Mouse (Mus musculus) neural tube, embryonic 13.5 days (tissue): ENCODE measurements at regions not wholly inside any gene's neighbourhood (a gene's known extent, or its start where the extent isn't known, plus 50 kb on each side); places are given as distances from the start of the nearest gene placed in this dataset.

Source experiments
- ATAC-seq: fragments of 200-750 bp; cut with Nextera tagmentation; 2 replicates; pipeline ENCODE4 v1.8.0; 2017; ENCODE audit warnings: low read depth, mild to moderate bottlenecking, moderate TSS enrichment, moderate library complexity
- H3K27ac ChIP-seq: fragments of 300-500 bp; sonication (generic); replicated peaks from 2 replicates; pipeline ENCODE4 v1.5.1; 2015; ENCODE audit warnings: moderate library complexity, mild to moderate bottlenecking, inconsistent platforms
- H3K27me3 ChIP-seq: fragments of 300-500 bp; sonication (generic); 2 replicates; pipeline ENCODE4 v1.6.1; 2015; ENCODE audit warnings: mild to moderate bottlenecking, inconsistent platforms
- H3K36me3 ChIP-seq: fragments of 300-500 bp; sonication (generic); 2 replicates; pipeline ENCODE4 v1.6.1; 2015; ENCODE audit warnings: mild to moderate bottlenecking, inconsistent platforms
- H3K4me1 ChIP-seq: fragments of 300-500 bp; sonication (generic); replicated peaks from 2 replicates; pipeline ENCODE4 v1.6.1; 2015; ENCODE audit warnings: inconsistent platforms
- H3K4me2 ChIP-seq: fragments of 300-500 bp; sonication (generic); 2 replicates; pipeline ENCODE4 v1.6.1; 2015; ENCODE audit warnings: inconsistent platforms, mild to moderate bottlenecking, moderate library complexity
- H3K4me3 ChIP-seq: fragments of 300-500 bp; sonication (generic); 2 replicates; pipeline ENCODE4 v1.5.1; 2015; ENCODE audit warnings: mild to moderate bottlenecking, inconsistent platforms
- H3K9ac ChIP-seq: fragments of 300-500 bp; sonication (generic); 2 replicates; pipeline ENCODE4 v1.6.1; 2015; ENCODE audit warnings: moderate library complexity, mild to moderate bottlenecking, inconsistent platforms
- H3K9me3 ChIP-seq: fragments of 300-500 bp; sonication (generic); 2 replicates; pipeline ENCODE4 v1.6.1; 2016; ENCODE audit warnings: inconsistent platforms
- WGBS: fragments of 180-500 bp; shearing (Covaris S2); methylation state at CpG from one replicate; pipeline ENCODE4 v1.1.7; 2015; 5-methylcytosine and 5-hydroxymethylcytosine counted together

GRCm38 (mm10) chr9:32923925-32924324 lies 287.9 kb downstream of the Ets1 start:
- Histone ChIP-seq H3K9me3 (no peaks in the 10 kb centered on the region), H3K27ac (no peak overlapping the region), H3K36me3 (no peaks in the 10 kb centered on the region), H3K4me1 (no peaks in the 10 kb centered on the region), H3K27me3 (no peaks in the 10 kb centered on the region), H3K4me3 (no peak overlapping the region), H3K4me2 (no peak overlapping the region), H3K9ac (no peak overlapping the region)
- ATAC-seq, result no peak

GRCm38 (mm10) chr9:32924333-32924886 lies 288.4 kb downstream of the Ets1 start:
- no peak overlapping the region for H3K4me3 ChIP-seq
- no peak for ATAC-seq
- H3K9me3 ChIP-seq, result no peaks in the 10 kb centered on the region
- H3K4me2 ChIP-seq, result no peak overlapping the region
- 95% methylated on average over 7 of the region's 7 CpGs for WGBS
- H3K4me1 ChIP-seq, result no peaks in the 10 kb centered on the region
- no peaks in the 10 kb centered on the region for H3K27me3 ChIP-seq
- no peak overlapping the region for H3K27ac ChIP-seq
- H3K9ac ChIP-seq, result no peak overlapping the region
- no peaks in the 10 kb centered on the region for H3K36me3 ChIP-seq

- 88% methylated on average over 6 of the region's 6 CpGs for WGBS
- ATAC-seq, result no peak
Measured at GRCm38 (mm10) chr9:32925036-32925435, 289.0 kb downstream of the Ets1 start.

GRCm38 (mm10) chr9:32925720-32926595 lies 289.9 kb downstream of the Ets1 start:
- no peak overlapping the region for H3K4me3 ChIP-seq
- no peak overlapping the region for H3K9ac ChIP-seq
- no peak overlapping the region for H3K27ac ChIP-seq
- H3K4me1 ChIP-seq, result no peaks in the 10 kb centered on the region
- no peaks in the 10 kb centered on the region for H3K27me3 ChIP-seq
- ATAC-seq, result no peak
- H3K9me3 ChIP-seq, result no peaks in the 10 kb centered on the region
- no peak overlapping the region for H3K4me2 ChIP-seq
- WGBS, result 84% methylated on average over 12 of the region's 12 CpGs
- no peaks in the 10 kb centered on the region for H3K36me3 ChIP-seq

More at GRCm38 (mm10) chr9:32925036-32925435, 289.0 kb downstream of the Ets1 start:
- Histone ChIP-seq H3K27ac (no peak overlapping the region), H3K4me1 (no peaks in the 10 kb centered on the region), H3K36me3 (no peaks in the 10 kb centered on the region), H3K4me3 (no peak overlapping the region), H3K4me2 (no peak overlapping the region), H3K9ac (no peak overlapping the region), H3K9me3 (no peaks in the 10 kb centered on the region), H3K27me3 (no peaks in the 10 kb centered on the region)

- no peak for ATAC-seq
- no peak overlapping the region for H3K9ac ChIP-seq
- 97% methylated on average over 1 of the region's 1 CpGs for WGBS
- no peak overlapping the region for H3K27ac ChIP-seq
- H3K4me1 ChIP-seq, result no peaks in the 10 kb centered on the region
- H3K27me3 ChIP-seq, result no peaks in the 10 kb centered on the region
- no peaks in the 10 kb centered on the region for H3K36me3 ChIP-seq
- H3K4me2 ChIP-seq, result no peak overlapping the region
- no peak overlapping the region for H3K4me3 ChIP-seq
- H3K9me3 ChIP-seq, result no peaks in the 10 kb centered on the region
Measured at GRCm38 (mm10) chr9:32927656-32928055, 291.6 kb downstream of the Ets1 start.

GRCm38 (mm10) chr9:32928289-32929000 lies 292.4 kb downstream of the Ets1 start:
- Histone ChIP-seq H3K27ac (no peak overlapping the region), H3K9me3 (no peaks in the 10 kb centered on the region), H3K36me3 (no peaks in the 10 kb centered on the region), H3K4me1 (no peaks in the 10 kb centered on the region), H3K4me3 (no peak overlapping the region), H3K9ac (no peak overlapping the region), H3K4me2 (no peak overlapping the region), H3K27me3 (no peaks in the 10 kb centered on the region)
- 91% methylated on average over 8 of the region's 8 CpGs for WGBS
- ATAC-seq, result no peak

- H3K4me1 ChIP-seq, result no peaks in the 10 kb centered on the region
- no peaks in the 10 kb centered on the region for H3K27me3 ChIP-seq
- no peak overlapping the region for H3K27ac ChIP-seq
- no peak overlapping the region for H3K9ac ChIP-seq
- no peaks in the 10 kb centered on the region for H3K9me3 ChIP-seq
- ATAC-seq, result no peak
- 97% methylated on average over 1 of the region's 1 CpGs for WGBS
- no peaks in the 10 kb centered on the region for H3K36me3 ChIP-seq
- no peak overlapping the region for H3K4me3 ChIP-seq
- H3K4me2 ChIP-seq, result no peak overlapping the region
Measured at GRCm38 (mm10) chr9:32929331-32929730, 293.3 kb downstream of the Ets1 start.

GRCm38 (mm10) chr9:32929826-32930225 lies 293.8 kb downstream of the Ets1 start:
- WGBS, result 89% methylated on average over 3 of the region's 3 CpGs
- no peak overlapping the region for H3K9ac ChIP-seq
- no peak overlapping the region for H3K27ac ChIP-seq

GRCm38 (mm10) chr9:32931266-32932005 lies 295.4 kb downstream of the Ets1 start:
- Histone ChIP-seq H3K36me3 (no peaks in the 10 kb centered on the region), H3K27me3 (no peaks in the 10 kb centered on the region), H3K9me3 (no peaks in the 10 kb centered on the region), H3K4me2 (no peak overlapping the region), H3K27ac (no peak overlapping the region), H3K4me1 (no peaks in the 10 kb centered on the region), H3K9ac (no peak overlapping the region), H3K4me3 (no peak overlapping the region)
- no peak for ATAC-seq
- WGBS, result 76% methylated on average over 10 of the region's 10 CpGs

More at GRCm38 (mm10) chr9:32929826-32930225, 293.8 kb downstream of the Ets1 start:
- no peak overlapping the region for H3K4me2 ChIP-seq
- H3K36me3 ChIP-seq, result no peaks in the 10 kb centered on the region
- no peak for ATAC-seq
- no peaks in the 10 kb centered on the region for H3K27me3 ChIP-seq
- H3K4me3 ChIP-seq, result no peak overlapping the region
- no peaks in the 10 kb centered on the region for H3K4me1 ChIP-seq
- no peaks in the 10 kb centered on the region for H3K9me3 ChIP-seq

- no peak overlapping the region for H3K4me3 ChIP-seq
- H3K4me1 ChIP-seq, result no peaks in the 10 kb centered on the region
- no peaks in the 10 kb centered on the region for H3K36me3 ChIP-seq
- H3K4me2 ChIP-seq, result no peak overlapping the region
- H3K9ac ChIP-seq, result no peak overlapping the region
- 69% methylated on average over 7 of the region's 7 CpGs for WGBS
- H3K9me3 ChIP-seq, result no peaks in the 10 kb centered on the region
- no peak overlapping the region for H3K27ac ChIP-seq
- H3K27me3 ChIP-seq, result peaks cover 7% of the 10 kb centered on the region; the same call in 1 of the 2 replicates
- ATAC-seq, result no peak
Measured at GRCm38 (mm10) chr9:32933237-32934071, 297.4 kb downstream of the Ets1 start.

- 69% methylated on average over 1 of the region's 1 CpGs for WGBS
- no peaks in the 10 kb centered on the region for H3K36me3 ChIP-seq
- no peak for ATAC-seq
- no peak overlapping the region for H3K27ac ChIP-seq
- H3K9me3 ChIP-seq, result no peaks in the 10 kb centered on the region
- no peak overlapping the region for H3K4me2 ChIP-seq
- H3K9ac ChIP-seq, result no peak overlapping the region
- no peak overlapping the region for H3K4me3 ChIP-seq
- H3K27me3 ChIP-seq, result peaks cover 15% of the 10 kb centered on the region
- no peaks in the 10 kb centered on the region for H3K4me1 ChIP-seq
Measured at GRCm38 (mm10) chr9:32934436-32934835, 298.4 kb downstream of the Ets1 start.
